Mouse (Mus musculus) brain, embryonic 14.5 days (tissue): ENCODE measurements around the gene Ppp1r15b.

Experiments
- CTCF ChIP-seq: fragments of 200-500 bp; IDR thresholded peaks from 2 replicates; pipeline ENCODE4 v1.5.1; 2012; ENCODE audit warnings: inconsistent platforms, mild to moderate bottlenecking, moderate library complexity, borderline replicate concordance; ENCODE audit not compliant: insufficient read depth, insufficient read length; ENCODE audit errors: extremely low read depth
- POLR2A ChIP-seq: fragments of 200-500 bp; IDR thresholded peaks from 2 replicates; pipeline ENCODE4 v1.6.1; 2012; ENCODE audit warnings: mild to moderate bottlenecking, inconsistent platforms, borderline replicate concordance; ENCODE audit not compliant: poor library complexity, insufficient read depth, insufficient read length, severe bottlenecking; ENCODE audit errors: extremely low read depth

- TF ChIP-seq CTCF: no peak
- TF ChIP-seq POLR2A: no peak
Observed at GRCm38 (mm10) chr1:133084708-133085416, 46.1 kb upstream of the Ppp1r15b start.
